In the genomic region with DNA sequence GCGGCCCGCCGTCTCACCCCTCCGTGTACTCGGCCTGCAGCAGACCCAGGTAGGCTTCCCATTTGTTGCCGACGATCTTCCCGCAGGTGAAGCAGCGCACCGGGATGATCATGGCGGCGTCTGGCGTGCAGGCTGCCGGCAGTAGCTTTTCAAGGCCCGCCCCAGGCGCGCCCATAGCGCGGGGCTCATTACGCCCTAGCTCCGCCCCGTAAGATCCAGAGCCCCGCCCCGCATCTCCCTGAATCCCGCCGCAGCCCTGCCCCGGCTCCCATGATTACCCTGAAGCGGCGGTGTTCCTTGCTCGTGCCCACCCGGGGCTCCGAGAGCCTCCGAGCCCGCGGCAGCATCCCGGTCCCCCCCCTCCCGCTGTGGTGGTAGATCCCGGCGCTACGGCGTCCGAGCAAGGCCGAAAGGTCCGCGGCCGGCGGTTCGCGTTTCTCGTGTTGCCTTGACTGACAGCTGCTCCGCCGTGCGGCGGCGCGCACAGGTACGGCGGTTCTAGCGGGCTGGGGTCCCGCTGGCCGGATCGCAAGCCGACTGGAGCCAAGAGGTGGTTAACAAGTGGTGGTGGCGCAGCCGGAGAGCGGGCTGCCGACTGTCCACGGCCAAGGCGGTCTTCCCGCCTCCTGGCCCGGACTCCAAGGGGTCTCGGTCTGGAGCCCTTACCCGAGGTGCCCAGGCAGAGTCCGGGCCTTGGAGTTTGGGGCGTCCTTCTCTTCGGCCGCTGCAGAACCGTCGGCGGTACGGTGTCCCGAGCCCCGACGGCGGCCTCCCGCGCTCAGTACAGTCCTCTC, we compare ENCODE assay signal across 8 mouse cellular contexts. TPM values are rescaled to one million over a fixed set of nuclear protein-coding genes. Genes with fewer than 3 reads are reported as not detected.
DNase-seq lines count a peak whose midpoint lies in the region; ATAC-seq lines count a peak whose summit lies in the region.

A gene (minus strand): TSS at position 122 of the 794 bp plus-strand sequence.
A gene (plus strand): TSS at position 230 of the 794 bp plus-strand sequence.

- H3K4me2 ChIP-seq in hindbrain, embryonic 14.5 days (replicated peaks): peak within 1 kb of the TSS; percentile 63

- H3K9ac ChIP-seq in hindbrain, embryonic 14.5 days: peak within 1 kb of the TSS; percentile 94

- ATAC-seq in hindbrain, embryonic 14.5 days (ENCODE audit: low FRiP score): peak; percentile 82

- WGBS in hindbrain, embryonic 14.5 days: under 1% methylated on average over 87 of the region's 87 CpGs

- peak within 1 kb of the TSS; percentile 93 for H3K27ac ChIP-seq in hindbrain, embryonic 14.5 days

- H3K4me1 ChIP-seq in hindbrain, embryonic 14.5 days (replicated peaks; ENCODE audit: control insufficient read depth, insufficient read depth, low read length): peaks cover 20% of the 10 kb centered on the region
- H3K4me1 ChIP-seq in megakaryocyte, embryonic 14.5 days: peaks cover 83% of the 10 kb centered on the region

- peaks cover 26% of the 10 kb centered on the region for H3K36me3 ChIP-seq in hindbrain, embryonic 14.5 days (replicated peaks; ENCODE audit: control insufficient read depth, insufficient read depth)
- H3K36me3 ChIP-seq in megakaryocyte, embryonic 14.5 days (replicated peaks; ENCODE audit: low read length): peaks cover 41% of the 10 kb centered on the region

- peak; percentile 94 for DNase-seq in ZHBTc4 (ENCODE audit: low read depth, low spot score)
- DNase-seq in cerebellum, postnatal 14 days: peak; percentile 91 to 92
- DNase-seq in frontal cortex, postnatal 36 days (ENCODE audit: low spot score in 2 of 2): peak; percentile 81 to 83
- DNase-seq in hindbrain, embryonic 14.5 days (ENCODE audit: low spot score): peak; percentile 82
- peak; percentile 76 to 79 for DNase-seq in left cerebral cortex, adult 8-10 months (ENCODE audit: low spot score in 2 of 2)
- DNase-seq in right cerebral cortex, adult 2 months (ENCODE audit: low spot score in 2 of 2): peak; percentile 78 to 87
- peak; percentile 80 to 83 for DNase-seq in urinary bladder, postnatal 36 days (ENCODE audit: low spot score in 2 of 2)

- H3K4me3 ChIP-seq in hindbrain, embryonic 14.5 days (replicated peaks; ENCODE audit: low read length): peak within 1 kb of the TSS; percentile 69
- H3K4me3 ChIP-seq in megakaryocyte, embryonic 14.5 days (replicated peaks): peak within 1 kb of the TSS; percentile 97

- 0 out of 2 replicates have a peak, but pooled peaks cover 7% of the 10 kb centered on the region for H3K27me3 ChIP-seq in hindbrain, embryonic 14.5 days (ENCODE audit: control insufficient read depth, insufficient read depth, low read length)
- H3K27me3 ChIP-seq in megakaryocyte, embryonic 14.5 days (replicated peaks): no peaks in the 10 kb centered on the region

- H3K9me3 ChIP-seq in hindbrain, embryonic 14.5 days (ENCODE audit: control insufficient read depth, low read length): no peaks in the 10 kb centered on the region
- no peaks in the 10 kb centered on the region for H3K9me3 ChIP-seq in megakaryocyte, embryonic 14.5 days

RNA-seq across cellular contexts. Expression of the first gene that starts in this region (rescaled TPM):
- 81.9 and 93.0 TPM in 2 replicates for polyA plus RNA-seq in hindbrain, embryonic 14.5 days (2014; fragmentation: Nextera tagmentation; extraction: Ambion mirVana)
- total RNA-seq in left cerebral cortex, adult 8-10 months (2022): 10 to 100 TPM; 32.2 to 42.4 (median 33.2) TPM
- polyA plus RNA-seq in megakaryocyte, embryonic 14.5 days (2012; ENCODE audit: insufficient read depth, low replicate concordance): 49.6 and 150 TPM in 2 replicates

RNA-seq across cellular contexts. Expression of the second gene that starts in this region (rescaled TPM):
- 61.0 and 62.2 TPM in 2 replicates for polyA plus RNA-seq in hindbrain, embryonic 14.5 days (2014; fragmentation: Nextera tagmentation; extraction: Ambion mirVana)
- total RNA-seq in left cerebral cortex, adult 8-10 months (2022): 10 to 100 TPM; 17.6 to 28.0 (median 23.9) TPM
- polyA plus RNA-seq in megakaryocyte, embryonic 14.5 days (2012; ENCODE audit: insufficient read depth, low replicate concordance): 53.2 and 54.8 TPM in 2 replicates

Comparison
In these comparisons a context has a peak if more than half of its experiments do, and no peak if none do; other contexts are left out.
1. Peak in every context shown above with its lines: DNase-seq, ATAC-seq, H3K4me3 ChIP-seq and H3K27ac ChIP-seq.